Mouse (Mus musculus): ENCODE measurements around the gene Ltb4r1.

Gene Ltb4r1

GRCm38 (mm10) chr14:55767519-55768414 lies 2.0 kb downstream of the Ltb4r1 start:
- ChIA-PET POLR2A (interaction anchor here in 3 of 4 experiments (1.0 to 2.2 kb wide), 4 partner anchors 18 to 177 kb away, joined by 3 to 7 read pairs (median 4); partner anchors contain the start of genes Psme2 (in 1 of the 3) and Tm9sf1 (in 1 of the 3)), CTCF (interaction anchor here (0.5 to 2.4 kb wide), 11 partner anchors 8 to 152 kb away, joined by 3 to 15 read pairs (median 3); partner anchors contain the start of genes Ripk3 (in 1 of the 4) and Tinf2 (in 1 of the 4))

GRCm38 (mm10) chr14:55768555-55768954 lies 2.8 kb downstream of the Ltb4r1 start:
- ChIA-PET POLR2A (interaction anchor here in 2 of 4 experiments (1.0 to 2.2 kb wide), 3 partner anchors 17 to 178 kb away, joined by 3 to 7 read pairs (median 4); partner anchors contain the start of genes Psme2 (in 1 of the 2) and Tm9sf1 (in 1 of the 2)), CTCF (interaction anchor here in 3 of 4 experiments (0.5 to 2.4 kb wide), 6 partner anchors 9 to 151 kb away, joined by 3 to 15 read pairs (median 3); no protein-coding TSS in a partner anchor)

- ChIA-PET CTCF (interaction anchor here in 2 of 4 experiments (0.7 to 2.4 kb wide), 5 partner anchors 11 to 105 kb away, joined by 3 to 7 read pairs (median 4); no protein-coding TSS in a partner anchor), POLR2A (interaction anchor here in 2 of 4 experiments (0.9 to 2.2 kb wide), 6 partner anchors 8 to 179 kb away, joined by 3 to 7 read pairs (median 4); partner anchors contain the start of genes Ltb4r2 (in 1 of the 2), Psme2 (in 1 of the 2) and Tm9sf1 (in 1 of the 2))
These were observed 3.4 kb downstream of the Ltb4r1 start for GRCm38 (mm10) chr14:55769087-55769703.

GRCm38 (mm10) chr14:55776711-55777110 lies 10.9 kb downstream of the Ltb4r1 start:
- ChIA-PET POLR2A (interaction anchor here in 2 of 4 experiments (0.6 to 0.9 kb wide), 6 partner anchors 16 to 158 kb away, joined by 3 to 6 read pairs (median 3); partner anchors contain the start of gene Mdp1 (in 1 of the 2)), CTCF (interaction anchor here in 2 of 4 experiments (0.6 to 1.6 kb wide), 7 partner anchors 15 to 696 kb away, joined by 3 to 5 read pairs (median 4); no protein-coding TSS in a partner anchor)

GRCm38 (mm10) chr14:55777176-55777575 lies 11.4 kb downstream of the Ltb4r1 start:
- ChIA-PET POLR2A (interaction anchor here in 2 of 4 experiments (0.6 to 1.2 kb wide), 5 partner anchors 17 to 143 kb away, joined by 3 to 6 read pairs (median 3); partner anchors contain the start of gene Mdp1 (in 1 of the 2)), CTCF (interaction anchor here in 2 of 4 experiments (0.6 to 1.6 kb wide), 7 partner anchors 15 to 696 kb away, joined by 3 to 5 read pairs (median 4); no protein-coding TSS in a partner anchor)

- CTCF ChIA-PET, result interaction anchor here in 2 of 4 experiments (0.9 to 1.6 kb wide), 6 partner anchors 10 to 106 kb away, joined by 3 to 5 read pairs (median 4); partner anchors contain the start of genes Dhrs1 (in 1 of the 2), Nop9 (in 1 of the 2) and Ripk3 (in 1 of the 2)
These were observed 12.0 kb downstream of the Ltb4r1 start for GRCm38 (mm10) chr14:55777806-55778205.

GRCm38 (mm10) chr14:55778686-55779085 lies 12.9 kb downstream of the Ltb4r1 start:
- ChIA-PET POLR2A (interaction anchor here in 3 of 4 experiments (0.6 to 3.8 kb wide), 8 partner anchors 9 to 1918 kb away, joined by 3 to 12 read pairs (median 4); partner anchors contain the start of genes Ltb4r2 (in 1 of the 3), Psme2 (in 1 of the 3), Rabggta (in 1 of the 3) and Rnf31 (in 1 of the 3)), CTCF (interaction anchor here (0.6 to 1.5 kb wide), 9 partner anchors 9 to 511 kb away, joined by 3 to 5 read pairs (median 3); partner anchors contain the start of genes Ripk3 (in 2 of the 4), Dhrs1 (in 1 of the 4), Gmpr2 (in 1 of the 4) and Ltb4r2 (in 1 of the 4))

More at GRCm38 (mm10) chr14:55777806-55778205, 12.0 kb downstream of the Ltb4r1 start:
- POLR2A ChIA-PET, result interaction anchor here in 2 of 4 experiments (0.6 to 3.8 kb wide), 6 partner anchors 8 to 1917 kb away, joined by 3 to 12 read pairs (median 3); partner anchors contain the start of genes Psme2 (in 1 of the 2) and Rnf31 (in 1 of the 2)

- CTCF ChIA-PET, result interaction anchor here (0.6 to 2.1 kb wide), 11 partner anchors 8 to 119 kb away, joined by 3 to 9 read pairs (median 4); partner anchors contain the start of genes Gmpr2 (in 1 of the 4), Mdp1 (in 1 of the 4), Nedd8 (in 1 of the 4) and Ripk3 (in 1 of the 4)
- POLR2A ChIA-PET, result interaction anchor here in 3 of 4 experiments (0.9 to 3.8 kb wide), 11 partner anchors 8 to 107 kb away, joined by 3 to 12 read pairs (median 4); partner anchors contain the start of genes Gmpr2 (in 1 of the 3), Ltb4r2 (in 1 of the 3), Nedd8 (in 1 of the 3) and Rabggta (in 1 of the 3)
These were observed 13.9 kb downstream of the Ltb4r1 start for GRCm38 (mm10) chr14:55779656-55780055.

GRCm38 (mm10) chr14:55780736-55781135 lies 15.0 kb downstream of the Ltb4r1 start:
- ChIA-PET POLR2A (interaction anchor here in 2 of 4 experiments (1.0 to 3.8 kb wide), 11 partner anchors 9 to 229 kb away, joined by 3 to 12 read pairs (median 3); partner anchors contain the start of genes Gmpr2 (in 1 of the 2), Nedd8 (in 1 of the 2) and Rabggta (in 1 of the 2)), CTCF (interaction anchor here in 2 of 4 experiments (0.8 to 2.3 kb wide), 24 partner anchors 8 to 534 kb away, joined by 3 to 14 read pairs (median 4); partner anchors contain the start of genes Ltb4r2 (in 2 of the 2), Mdp1 (in 1 of the 2) and Nfatc4 (in 1 of the 2))

GRCm38 (mm10) chr14:55781310-55781709 lies 15.5 kb downstream of the Ltb4r1 start:
- POLR2A ChIA-PET, result interaction anchor here in 2 of 4 experiments (0.9 to 3.8 kb wide), 12 partner anchors 10 to 230 kb away, joined by 3 to 12 read pairs (median 4); partner anchors contain the start of genes Gmpr2 (in 1 of the 2), Nedd8 (in 1 of the 2), Rabggta (in 1 of the 2) and Sdr39u1 (in 1 of the 2)
- CTCF ChIA-PET, result interaction anchor here in 3 of 4 experiments (0.6 to 2.3 kb wide), 35 partner anchors 9 to 284 kb away, joined by 3 to 14 read pairs (median 3); partner anchors contain the start of genes Ltb4r2 (in 2 of the 3), Nfatc4 (in 1 of the 3), Psme2 (in 1 of the 3) and Rnf31 (in 1 of the 3)

- ChIA-PET POLR2A (interaction anchor here in 3 of 4 experiments (0.7 to 1.8 kb wide), 8 partner anchors 29 to 222 kb away, joined by 3 to 5 read pairs (median 4); partner anchors contain the start of genes A730061H03Rik (in 1 of the 3), Rabggta (in 1 of the 3) and Sdr39u1 (in 1 of the 3)), CTCF (interaction anchor here in 2 of 4 experiments (1.0 to 2.3 kb wide), 10 partner anchors 14 to 285 kb away, joined by 3 to 14 read pairs (median 4); partner anchors contain the start of gene Ltb4r2 (in 1 of the 2))
These were observed 16.7 kb downstream of the Ltb4r1 start for GRCm38 (mm10) chr14:55782361-55782960.

- CTCF ChIA-PET, result interaction anchor here in 3 of 4 experiments (0.5 to 1.9 kb wide), 13 partner anchors 13 to 351 kb away, joined by 3 to 5 read pairs (median 3); partner anchors contain the start of genes A730061H03Rik (in 1 of the 3), Dhrs4 (in 1 of the 3), Gmpr2 (in 1 of the 3) and Nedd8 (in 1 of the 3)
- POLR2A ChIA-PET, result interaction anchor here in 2 of 4 experiments (0.5 to 1.8 kb wide), 8 partner anchors 52 to 1332 kb away, joined by 3 to 5 read pairs (median 3); partner anchors contain the start of genes A730061H03Rik (in 1 of the 2), Khnyn (in 1 of the 2), Rabggta (in 1 of the 2) and Thtpa (in 1 of the 2)
These were observed 17.6 kb downstream of the Ltb4r1 start for GRCm38 (mm10) chr14:55783171-55783957.

- CTCF ChIA-PET, result interaction anchor here in 3 of 4 experiments (0.8 to 1.9 kb wide), 12 partner anchors 13 to 287 kb away, joined by 3 to 5 read pairs (median 3); partner anchors contain the start of genes A730061H03Rik (in 1 of the 3), Gmpr2 (in 1 of the 3), Nedd8 (in 1 of the 3) and Nynrin (in 1 of the 3)
- POLR2A ChIA-PET, result interaction anchor here in 2 of 4 experiments (0.6 to 1.8 kb wide), 6 partner anchors 52 to 690 kb away, joined by 3 to 5 read pairs (median 3); partner anchors contain the start of genes A730061H03Rik (in 1 of the 2), Rabggta (in 1 of the 2) and Thtpa (in 1 of the 2)
These were observed 18.1 kb downstream of the Ltb4r1 start, which contains the start of gene Adcy4 for GRCm38 (mm10) chr14:55783958-55784235. Gene Adcy4, minus strand, starts transcription at chr14:55784095.

GRCm38 (mm10) chr14:55785195-55785594 lies 19.4 kb downstream of the Ltb4r1 start:
- CTCF ChIA-PET, result interaction anchor here in 3 of 4 experiments (0.6 to 1.3 kb wide), 8 partner anchors 38 to 926 kb away, joined by 3 to 6 read pairs (median 4); partner anchors contain the start of gene Tinf2 (in 1 of the 3)
- POLR2A ChIA-PET, result interaction anchor here in 2 of 4 experiments (0.6 to 2.3 kb wide), 6 partner anchors 17 to 344 kb away, joined by 3 to 7 read pairs (median 4); partner anchors contain the start of genes A730061H03Rik (in 1 of the 2) and Dcaf11 (in 1 of the 2)

All from embryonic stem cell, embryonic (primary cell).